Mouse (Mus musculus): ENCODE measurements around the gene Heatr6.

GRCm38 (mm10) chr11:83776798-83777197, 23.3 kb downstream of the Heatr6 start:
- TF ChIP-seq CTCF (conservative IDR thresholded peaks at IDR 0.05; ENCODE audit: low read length) (no peak), POU5F1 (IDR thresholded peaks at IDR 0.05; ENCODE audit: borderline replicate concordance, low read length) (no peak)

Measured in E14TG2a.4 (cell line).